Mouse (Mus musculus) C2C12 (cell line): ENCODE measurements around the gene Spata31d1a.

ENCODE experiments used
- CEBPB ChIP-seq: IDR thresholded peaks from one replicate; pipeline ENCODE4 v1.6.1; 2011; ENCODE audit warnings: low read depth, mild to moderate bottlenecking, control low read depth, moderate library complexity
- CTCF ChIP-seq: IDR thresholded peaks from one replicate; pipeline ENCODE4 v1.5.1; 2011; ENCODE audit not compliant: control insufficient read depth, insufficient read depth, insufficient read length
- MYOD1 ChIP-seq: IDR thresholded peaks from one replicate; pipeline ENCODE4 v1.6.1; 2011; ENCODE audit warnings: low read depth; ENCODE audit not compliant: control insufficient read depth, insufficient read length
- USF1 ChIP-seq: IDR thresholded peaks from one replicate; pipeline ENCODE4 v1.6.1; 2011; ENCODE audit warnings: low read depth, mild to moderate bottlenecking, control low read depth, moderate library complexity

DNA sequence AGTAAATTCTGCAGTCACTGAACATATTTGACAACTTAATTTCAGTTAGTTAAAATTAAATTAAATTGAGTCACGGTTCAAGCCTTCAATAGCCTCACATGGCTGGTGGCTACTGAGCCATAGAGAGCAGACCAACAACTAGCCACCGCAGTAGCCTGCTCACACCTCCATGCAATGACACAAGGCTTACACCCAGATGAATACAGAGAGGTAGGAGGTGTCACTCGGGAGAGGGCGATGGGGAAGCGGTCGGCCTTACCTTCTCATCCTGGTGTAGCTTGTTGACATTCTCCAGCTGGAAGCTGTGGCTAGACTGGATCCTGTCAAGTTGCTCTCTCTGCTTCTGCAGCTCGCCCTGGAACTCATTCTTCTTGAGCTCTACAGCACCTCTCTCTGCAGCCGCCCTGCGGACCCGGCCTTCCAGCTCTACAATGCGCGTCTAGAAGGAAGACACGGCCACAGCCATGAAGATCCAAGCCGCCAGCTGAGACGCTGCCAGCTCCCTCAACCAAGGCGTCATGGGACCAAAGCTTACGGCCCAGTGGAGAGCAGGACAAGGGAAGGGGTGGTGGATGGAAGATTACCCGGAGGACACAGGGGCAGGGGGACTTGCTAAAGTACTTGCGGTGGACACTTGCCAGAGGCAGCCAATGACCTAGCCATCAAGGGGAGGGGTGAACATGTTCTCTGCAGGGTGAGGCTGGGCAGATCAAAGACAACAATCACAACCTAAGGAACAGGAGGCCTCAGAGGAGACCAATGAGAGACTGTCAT, 46.0 kb downstream of the Spata31d1a start:
- TF ChIP-seq CTCF, result no peak
- TF ChIP-seq USF1, result no peak
- TF ChIP-seq MYOD1, result no peak
- TF ChIP-seq CEBPB, result no peak
